Mouse (Mus musculus): ENCODE measurements at regions not wholly inside any gene's neighbourhood (a gene's known extent, or its start where the extent isn't known, plus 50 kb on each side); places are given as distances from the start of the nearest gene placed in this dataset.

GRCm38 (mm10) chr5:106392213-106392612 is 65.8 kb downstream of the Barhl2 start:
- H3K27me3 ChIP-seq (ENCODE audit: control insufficient read depth, insufficient read depth, low read length), result peaks cover 32% of the 10 kb centered on the region
- H3K4me3 ChIP-seq (ENCODE audit: low read depth, low read length), result no peak overlapping the region
- ATAC-seq (replicated peaks; ENCODE audit: low FRiP score), result no peak

DNA sequence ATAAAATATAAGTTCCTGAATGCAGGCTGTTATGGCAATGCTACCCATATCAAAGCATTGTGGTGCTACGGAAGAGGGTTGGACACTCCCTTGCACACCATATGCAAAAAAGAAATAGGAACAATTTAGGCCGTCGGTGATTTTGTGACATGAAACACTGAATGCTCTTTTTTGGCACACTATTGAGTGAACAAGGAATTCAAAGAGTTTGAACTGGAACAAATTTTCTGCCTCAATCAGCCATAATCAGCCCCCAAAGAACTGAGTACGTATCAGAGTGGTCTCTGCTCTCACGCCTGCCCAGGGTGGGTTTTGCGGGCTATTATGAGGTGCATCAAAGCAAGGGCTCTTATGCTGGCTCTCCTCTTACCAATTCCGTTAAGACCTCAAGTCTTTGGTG is 71.3 kb downstream of the Barhl2 start:
- no peak overlapping the region for H3K4me2 ChIP-seq (ENCODE audit: low read depth, low read length, severe bottlenecking)
- H3K27ac ChIP-seq (ENCODE audit: low read depth, low read length), result no peak overlapping the region
- peaks cover 3% of the 10 kb centered on the region; the same call in 1 of the 2 replicates for H3K9me3 ChIP-seq (ENCODE audit: control insufficient read depth, low read length)
- H3K4me1 ChIP-seq (replicated peaks; ENCODE audit: control insufficient read depth, insufficient read depth, low read length), result peaks cover 16% of the 10 kb centered on the region; the same call in 1 of the 2 replicates
- peak; percentile 23; the same call in 1 of the 2 replicates for ATAC-seq (replicated peaks; ENCODE audit: low FRiP score)
- H3K9ac ChIP-seq (ENCODE audit: low read length), result no peak overlapping the region
- DNase-seq (ENCODE audit: low spot score), result no peak
- 45% methylated on average over 7 of the region's 7 CpGs for WGBS
- peaks cover 56% of the 10 kb centered on the region for H3K27me3 ChIP-seq (ENCODE audit: control insufficient read depth, insufficient read depth, low read length)
- H3K4me3 ChIP-seq (ENCODE audit: low read depth, low read length), result no peak overlapping the region
- H3K36me3 ChIP-seq (ENCODE audit: control insufficient read depth, insufficient read depth, low read length), result no peaks in the 10 kb centered on the region

More at GRCm38 (mm10) chr5:106392213-106392612, 65.8 kb downstream of the Barhl2 start:
- WGBS, result 81% methylated on average over 11 of the region's 11 CpGs
- H3K9me3 ChIP-seq (ENCODE audit: control insufficient read depth, low read length), result peaks cover 3% of the 10 kb centered on the region; the same call in 1 of the 2 replicates
- H3K27ac ChIP-seq (ENCODE audit: low read depth, low read length), result no peak overlapping the region
- H3K4me1 ChIP-seq (replicated peaks; ENCODE audit: control insufficient read depth, insufficient read depth, low read length), result no peaks in the 10 kb centered on the region
- DNase-seq (ENCODE audit: low spot score), result no peak
- no peak overlapping the region for H3K9ac ChIP-seq (ENCODE audit: low read length)
- H3K4me2 ChIP-seq (ENCODE audit: low read depth, low read length, severe bottlenecking), result no peak overlapping the region
- no peaks in the 10 kb centered on the region for H3K36me3 ChIP-seq (ENCODE audit: control insufficient read depth, insufficient read depth, low read length)

GRCm38 (mm10) chr5:106385838-106386237 is 72.1 kb downstream of the Barhl2 start:
- peaks cover 16% of the 10 kb centered on the region; the same call in 1 of the 2 replicates for H3K4me1 ChIP-seq (replicated peaks; ENCODE audit: control insufficient read depth, insufficient read depth, low read length)
- H3K36me3 ChIP-seq (ENCODE audit: control insufficient read depth, insufficient read depth, low read length), result no peaks in the 10 kb centered on the region
- WGBS, result 27% methylated on average over 8 of the region's 8 CpGs
- peaks cover 3% of the 10 kb centered on the region; the same call in 1 of the 2 replicates for H3K9me3 ChIP-seq (ENCODE audit: control insufficient read depth, low read length)
- H3K27me3 ChIP-seq (ENCODE audit: control insufficient read depth, insufficient read depth, low read length), result peaks cover 56% of the 10 kb centered on the region
- H3K9ac ChIP-seq (ENCODE audit: low read length), result no peak overlapping the region
- ATAC-seq (replicated peaks; ENCODE audit: low FRiP score), result peak; percentile 60
- no peak overlapping the region for H3K4me2 ChIP-seq (ENCODE audit: low read depth, low read length, severe bottlenecking)
- DNase-seq (ENCODE audit: low spot score), result peak; percentile 59
- no peak overlapping the region; the same call in 1 of the 2 replicates for H3K27ac ChIP-seq (ENCODE audit: low read depth, low read length)
- H3K4me3 ChIP-seq (ENCODE audit: low read depth, low read length), result no peak overlapping the region

GRCm38 (mm10) chr5:106385219-106385618 is 72.7 kb downstream of the Barhl2 start:
- no peak overlapping the region for H3K27ac ChIP-seq (ENCODE audit: low read depth, low read length)
- ATAC-seq (replicated peaks; ENCODE audit: low FRiP score) (peak; percentile 40), DNase-seq (ENCODE audit: low spot score) (no peak)
- no peaks in the 10 kb centered on the region for H3K36me3 ChIP-seq (ENCODE audit: control insufficient read depth, insufficient read depth, low read length)
- WGBS, result 28% methylated on average over 6 of the region's 6 CpGs
- H3K4me2 ChIP-seq (ENCODE audit: low read depth, low read length, severe bottlenecking), result no peak overlapping the region
- 0 out of 2 replicates have a peak, but pooled peaks cover under 1% of the 10 kb centered on the region for H3K9me3 ChIP-seq (ENCODE audit: control insufficient read depth, low read length)
- H3K27me3 ChIP-seq (ENCODE audit: control insufficient read depth, insufficient read depth, low read length), result peaks cover 56% of the 10 kb centered on the region
- no peak overlapping the region for H3K4me3 ChIP-seq (ENCODE audit: low read depth, low read length)
- H3K9ac ChIP-seq (ENCODE audit: low read length), result no peak overlapping the region
- H3K4me1 ChIP-seq (replicated peaks; ENCODE audit: control insufficient read depth, insufficient read depth, low read length), result peaks cover 16% of the 10 kb centered on the region; the same call in 1 of the 2 replicates

GRCm38 (mm10) chr5:106384138-106384770 is 73.7 kb downstream of the Barhl2 start:
- Histone ChIP-seq H3K4me1 (replicated peaks; ENCODE audit: control insufficient read depth, insufficient read depth, low read length) (peaks cover 16% of the 10 kb centered on the region; the same call in 1 of the 2 replicates), H3K36me3 (ENCODE audit: control insufficient read depth, insufficient read depth, low read length) (no peaks in the 10 kb centered on the region), H3K27ac (ENCODE audit: low read depth, low read length) (no peak overlapping the region), H3K9ac (ENCODE audit: low read length) (no peak overlapping the region), H3K27me3 (ENCODE audit: control insufficient read depth, insufficient read depth, low read length) (peaks cover 52% of the 10 kb centered on the region), H3K4me2 (ENCODE audit: low read depth, low read length, severe bottlenecking) (no peak overlapping the region), H3K4me3 (ENCODE audit: low read depth, low read length) (no peak overlapping the region), H3K9me3 (ENCODE audit: control insufficient read depth, low read length) (no peaks in the 10 kb centered on the region)
- no peak for ATAC-seq (replicated peaks; ENCODE audit: low FRiP score)
- DNase-seq (ENCODE audit: low spot score), result no peak
- WGBS, result 44% methylated on average over 6 of the region's 6 CpGs

DNA sequence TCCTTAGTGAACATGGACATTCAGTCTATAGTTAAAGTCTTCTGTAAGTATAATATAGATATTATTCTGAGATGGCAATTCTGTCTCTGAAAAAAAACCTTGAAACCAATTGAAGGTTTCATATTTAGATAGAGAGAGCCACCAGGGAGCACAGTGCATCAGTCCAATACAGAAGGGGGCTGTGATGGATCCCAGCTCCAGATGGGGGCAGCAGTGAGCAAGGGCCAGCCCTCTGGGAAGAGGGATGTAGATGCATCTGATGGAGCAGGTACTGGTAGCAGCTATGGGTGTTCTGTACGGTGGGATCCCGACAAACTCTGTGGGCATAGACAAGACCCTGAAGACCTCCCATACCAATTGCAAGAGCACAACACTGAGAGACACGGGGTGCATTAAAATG is 76.0 kb downstream of the Barhl2 start:
- no peak overlapping the region for H3K4me2 ChIP-seq (ENCODE audit: low read depth, low read length, severe bottlenecking)
- WGBS, result 94% methylated on average over 3 of the region's 3 CpGs
- H3K9ac ChIP-seq (ENCODE audit: low read length), result no peak overlapping the region
- H3K4me1 ChIP-seq (replicated peaks; ENCODE audit: control insufficient read depth, insufficient read depth, low read length), result peaks cover 14% of the 10 kb centered on the region; the same call in 1 of the 2 replicates
- no peak for ATAC-seq (replicated peaks; ENCODE audit: low FRiP score)
- no peak overlapping the region for H3K27ac ChIP-seq (ENCODE audit: low read depth, low read length)
- DNase-seq (ENCODE audit: low spot score), result peak; percentile 57
- H3K36me3 ChIP-seq (ENCODE audit: control insufficient read depth, insufficient read depth, low read length), result no peaks in the 10 kb centered on the region
- peaks cover 38% of the 10 kb centered on the region for H3K27me3 ChIP-seq (ENCODE audit: control insufficient read depth, insufficient read depth, low read length)
- no peaks in the 10 kb centered on the region for H3K9me3 ChIP-seq (ENCODE audit: control insufficient read depth, low read length)
- no peak overlapping the region for H3K4me3 ChIP-seq (ENCODE audit: low read depth, low read length)

GRCm38 (mm10) chr5:106380631-106381285 is 77.2 kb downstream of the Barhl2 start:
- DNase-seq (ENCODE audit: low spot score), result no peak
- H3K36me3 ChIP-seq (ENCODE audit: control insufficient read depth, insufficient read depth, low read length), result no peaks in the 10 kb centered on the region
- 39% methylated on average over 9 of the region's 9 CpGs for WGBS
- H3K4me1 ChIP-seq (replicated peaks; ENCODE audit: control insufficient read depth, insufficient read depth, low read length), result peaks cover 5% of the 10 kb centered on the region; the same call in 1 of the 2 replicates
- no peak overlapping the region for H3K27ac ChIP-seq (ENCODE audit: low read depth, low read length)
- peaks cover 34% of the 10 kb centered on the region for H3K27me3 ChIP-seq (ENCODE audit: control insufficient read depth, insufficient read depth, low read length)
- ATAC-seq (replicated peaks; ENCODE audit: low FRiP score), result no peak
- no peak overlapping the region for H3K4me2 ChIP-seq (ENCODE audit: low read depth, low read length, severe bottlenecking)
- H3K4me3 ChIP-seq (ENCODE audit: low read depth, low read length), result no peak overlapping the region
- no peaks in the 10 kb centered on the region for H3K9me3 ChIP-seq (ENCODE audit: control insufficient read depth, low read length)
- H3K9ac ChIP-seq (ENCODE audit: low read length), result no peak overlapping the region

GRCm38 (mm10) chr5:106376781-106377525 is 81.0 kb downstream of the Barhl2 start:
- Histone ChIP-seq H3K27me3 (ENCODE audit: control insufficient read depth, insufficient read depth, low read length) (peaks cover 12% of the 10 kb centered on the region), H3K36me3 (ENCODE audit: control insufficient read depth, insufficient read depth, low read length) (no peaks in the 10 kb centered on the region), H3K9me3 (ENCODE audit: control insufficient read depth, low read length) (no peaks in the 10 kb centered on the region), H3K27ac (ENCODE audit: low read depth, low read length) (no peak overlapping the region), H3K4me1 (replicated peaks; ENCODE audit: control insufficient read depth, insufficient read depth, low read length) (no peaks in the 10 kb centered on the region), H3K9ac (ENCODE audit: low read length) (no peak overlapping the region), H3K4me3 (ENCODE audit: low read depth, low read length) (no peak overlapping the region), H3K4me2 (ENCODE audit: low read depth, low read length, severe bottlenecking) (no peak overlapping the region)
- DNase-seq (ENCODE audit: low spot score) (no peak), ATAC-seq (replicated peaks; ENCODE audit: low FRiP score) (peak; percentile 60; the same call in 1 of the 2 replicates)
- whole genome bisulfite sequencing, result 80% methylated on average over 25 of the region's 25 CpGs
